Mouse (Mus musculus) kidney, adult 2 months (tissue): ENCODE measurements at regions not wholly inside any gene's neighbourhood (a gene's known extent, or its start where the extent isn't known, plus 50 kb on each side); places are given as distances from the start of the nearest gene placed in this dataset.

Experiments
- CTCF ChIP-seq: fragments of 200-500 bp; conservative IDR thresholded peaks from 2 replicates; pipeline ENCODE4 v1.5.1; 2011; ENCODE audit warnings: low read depth, mild to moderate bottlenecking, control low read depth, low read length, moderate library complexity, mixed read lengths; ENCODE audit not compliant: insufficient read depth, insufficient read length
- POLR2A ChIP-seq: fragments of 200-500 bp; IDR thresholded peaks from one replicate; pipeline ENCODE4 v1.6.1; 2011; ENCODE audit warnings: low read depth, low read length, control low read depth

DNA sequence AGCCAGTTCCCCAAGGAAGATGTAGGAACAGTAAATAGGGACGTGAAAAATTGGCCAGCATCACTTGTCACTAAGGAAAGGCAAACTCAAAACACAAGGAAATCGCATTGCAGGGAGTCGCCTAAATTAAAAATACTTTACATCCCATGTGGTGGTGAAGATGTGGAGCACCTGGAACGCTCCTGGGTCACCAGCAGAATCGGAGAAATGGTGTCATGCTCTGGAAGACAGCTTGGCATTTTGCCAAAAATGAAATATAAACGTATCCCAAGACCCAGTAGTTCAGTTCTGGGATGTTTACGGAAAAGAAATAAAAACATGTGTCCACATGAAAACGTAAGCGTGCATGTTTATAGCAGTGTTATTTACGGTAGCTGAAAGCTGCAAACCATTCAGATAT lies 111.5 kb downstream of the Tmem30b start:
- no peak for TF ChIP-seq POLR2A
- no peak for TF ChIP-seq CTCF
